Mouse (Mus musculus): ENCODE results near the gene Anapc4.

Gene Anapc4

GRCm38 (mm10) chr5:52866361-52867155, 32.7 kb downstream of the Anapc4 start:
- in situ Hi-C loops (cut with MboI, MseI) = no loop called here

GRCm38 (mm10) chr5:52868918-52869703, 35.3 kb downstream of the Anapc4 start:
- in situ Hi-C loops (cut with MboI, MseI) = no loop called here

- in situ Hi-C loops (cut with MboI, MseI) = no loop called here
These were observed 37.6 kb downstream of the Anapc4 start for GRCm38 (mm10) chr5:52871461-52871860.

- in situ Hi-C loops (cut with MboI, MseI) = no loop called here
These were observed 38.2 kb downstream of the Anapc4 start for GRCm38 (mm10) chr5:52871986-52872385.

GRCm38 (mm10) chr5:52878847-52879246, 45.0 kb downstream of the Anapc4 start:
- in situ Hi-C loops (cut with MboI, MseI) = no loop called here

- in situ Hi-C loops (cut with MboI, MseI) = no loop called here
These were observed 46.1 kb downstream of the Anapc4 start for GRCm38 (mm10) chr5:52879926-52880325.

- in situ Hi-C loops (cut with MboI, MseI) = no loop called here
These were observed 48.6 kb downstream of the Anapc4 start for GRCm38 (mm10) chr5:52882446-52882845.

GRCm38 (mm10) chr5:52887085-52887484, 53.3 kb downstream of the Anapc4 start:
- in situ Hi-C loops (cut with MboI, MseI) = no loop called here

- in situ Hi-C loops (cut with MboI, MseI) = no loop called here
These were observed 56.1 kb downstream of the Anapc4 start for GRCm38 (mm10) chr5:52889919-52890318.

GRCm38 (mm10) chr5:52891949-52892835, 58.4 kb downstream of the Anapc4 start:
- in situ Hi-C loops (cut with MboI, MseI) = no loop called here

GRCm38 (mm10) chr5:52893938-52894337, 60.1 kb downstream of the Anapc4 start:
- in situ Hi-C loops (cut with MboI, MseI) = no loop called here

- in situ Hi-C loops (cut with MboI, MseI) = no loop called here
These were observed 70.4 kb downstream of the Anapc4 start for GRCm38 (mm10) chr5:52904246-52904645.

- in situ Hi-C loops (cut with MboI, MseI) = no loop called here
These were observed 70.9 kb downstream of the Anapc4 start for GRCm38 (mm10) chr5:52904671-52905070.

GRCm38 (mm10) chr5:52908246-52908645, 74.4 kb downstream of the Anapc4 start:
- in situ Hi-C loops (cut with MboI, MseI) = no loop called here

- in situ Hi-C loops (cut with MboI, MseI) = no loop called here
These were observed 76.4 kb downstream of the Anapc4 start for GRCm38 (mm10) chr5:52910159-52910591.

GRCm38 (mm10) chr5:52911286-52911870, 77.6 kb downstream of the Anapc4 start:
- in situ Hi-C loops (cut with MboI, MseI) = no loop called here

- in situ Hi-C loops (cut with MboI, MseI) = no loop called here
These were observed 79.9 kb downstream of the Anapc4 start for GRCm38 (mm10) chr5:52913711-52914110.

- in situ Hi-C loops (cut with MboI, MseI) = no loop called here
These were observed 82.4 kb downstream of the Anapc4 start for GRCm38 (mm10) chr5:52916186-52916585.

All from T-helper 1 cell (primary cell).